10 mouse cellular contexts compared by ENCODE assay signal in genomic region chr9:14233702-14234373, GRCm38 (mm10). TPM values are rescaled to one million over a fixed set of nuclear protein-coding genes. Genes with fewer than 3 reads are reported as not detected.
DNase-seq lines count a peak whose midpoint lies in the region; ATAC-seq and TF ChIP-seq lines count a peak whose summit lies in the region.
"Had no signal": no experiment of that assay in that cellular context is flagged by ENCODE, and none has a peak within 500 bp of the region (broad histone marks: within the 10 kb centered on the region; RNA-seq: fewer than 3 reads in every experiment).

No protein-coding gene starts in this region.

- TF ChIP-seq CTCF in liver, postnatal 0 days (IDR thresholded peaks at IDR 0.05; ENCODE audit: low read depth), result no peak
- no peak for TF ChIP-seq CTCF in midbrain, postnatal 0 days (IDR thresholded peaks at IDR 0.05)

- no peak overlapping the region for H3K4me2 ChIP-seq in kidney, embryonic 15.5 days
- H3K4me2 ChIP-seq in liver, postnatal 0 days (ENCODE audit: low read depth, low read length), result peak overlapping the region; percentile 13; the same call in 1 of the 2 replicates
- no peak overlapping the region for H3K4me2 ChIP-seq in hindbrain, embryonic 16.5 days (ENCODE audit: low read length)
- no peak overlapping the region for H3K4me2 ChIP-seq in midbrain, postnatal 0 days (ENCODE audit: low read depth, low read length, poor library complexity, severe bottlenecking)
- H3K4me2 ChIP-seq: neural tube, embryonic 12.5 days had no signal

- H3K27me3 ChIP-seq in kidney, embryonic 15.5 days, result no peaks in the 10 kb centered on the region
- no peaks in the 10 kb centered on the region for H3K27me3 ChIP-seq in liver, postnatal 0 days (ENCODE audit: insufficient read depth, low read length)
- H3K27me3 ChIP-seq in hindbrain, embryonic 16.5 days (replicated peaks; ENCODE audit: control insufficient read depth, insufficient read depth, low read length), result no peaks in the 10 kb centered on the region
- H3K27me3 ChIP-seq in midbrain, postnatal 0 days (ENCODE audit: insufficient read depth, low read length), result no peaks in the 10 kb centered on the region
- H3K27me3 ChIP-seq: neural tube, embryonic 12.5 days had no signal

- H3K9me3 ChIP-seq in kidney, embryonic 15.5 days (replicated peaks), result no peaks in the 10 kb centered on the region
- no peaks in the 10 kb centered on the region for H3K9me3 ChIP-seq in liver, postnatal 0 days (ENCODE audit: low read length)
- no peaks in the 10 kb centered on the region for H3K9me3 ChIP-seq in hindbrain, embryonic 16.5 days (ENCODE audit: control insufficient read depth, low read length)
- no peaks in the 10 kb centered on the region for H3K9me3 ChIP-seq in midbrain, postnatal 0 days (ENCODE audit: low read length)
- H3K9me3 ChIP-seq: neural tube, embryonic 12.5 days had no signal

- 30% methylated on average over 7 of the region's 7 CpGs for WGBS in kidney, embryonic 15.5 days
- 42% methylated on average over 7 of the region's 7 CpGs for WGBS in liver, postnatal 0 days (ENCODE audit: insufficient replicate concordance)
- WGBS in hindbrain, embryonic 16.5 days, result 52% methylated on average over 7 of the region's 7 CpGs
- WGBS in midbrain, postnatal 0 days, result 55% methylated on average over 7 of the region's 7 CpGs

- H3K4me3 ChIP-seq in kidney, embryonic 15.5 days (replicated peaks), result no peak overlapping the region
- no peak overlapping the region for H3K4me3 ChIP-seq in liver, postnatal 0 days (ENCODE audit: low read depth, low read length)
- H3K4me3 ChIP-seq in hindbrain, embryonic 16.5 days (ENCODE audit: low read length), result no peak overlapping the region
- H3K4me3 ChIP-seq in midbrain, postnatal 0 days (ENCODE audit: low read depth, low read length), result no peak overlapping the region
- H3K4me3 ChIP-seq: heart, adult 2 months; neural tube, embryonic 12.5 days had no signal

- peak; percentile 12 for DNase-seq in urinary bladder, postnatal 14 days (ENCODE audit: low spot score)
- no peak for DNase-seq in urinary bladder, postnatal 25 days (ENCODE audit: low spot score)
- DNase-seq in liver, postnatal 0 days, result no peak
- no peak for DNase-seq in midbrain, postnatal 0 days (ENCODE audit: low spot score)
- no peak for DNase-seq in cerebellum, postnatal 4 days (ENCODE audit: low spot score in 2 of 2)
- DNase-seq in right cerebral cortex, postnatal 10 days (ENCODE audit: low spot score in 2 of 2), result no peak
- DNase-seq: heart, adult 2 months had no signal

- no peak for TF ChIP-seq EP300 in liver, postnatal 0 days (IDR thresholded peaks at IDR 0.05; ENCODE audit: low read depth)

- H3K36me3 ChIP-seq in kidney, embryonic 15.5 days, result no peaks in the 10 kb centered on the region
- H3K36me3 ChIP-seq in liver, postnatal 0 days (replicated peaks; ENCODE audit: insufficient read depth, low read length), result no peaks in the 10 kb centered on the region
- H3K36me3 ChIP-seq in hindbrain, embryonic 16.5 days (ENCODE audit: control insufficient read depth, insufficient read depth, low read length), result no peaks in the 10 kb centered on the region
- H3K36me3 ChIP-seq in midbrain, postnatal 0 days (ENCODE audit: insufficient read depth, low read length), result no peaks in the 10 kb centered on the region
- H3K36me3 ChIP-seq: neural tube, embryonic 12.5 days had no signal

- H3K4me1 ChIP-seq in kidney, embryonic 15.5 days, result peaks cover 19% of the 10 kb centered on the region
- H3K4me1 ChIP-seq in liver, postnatal 0 days (ENCODE audit: insufficient read depth), result peaks cover 12% of the 10 kb centered on the region
- no peaks in the 10 kb centered on the region for H3K4me1 ChIP-seq in hindbrain, embryonic 16.5 days (ENCODE audit: control insufficient read depth, insufficient read depth, low read depth, low read length)
- H3K4me1 ChIP-seq in midbrain, postnatal 0 days (ENCODE audit: insufficient read depth, low read length), result no peaks in the 10 kb centered on the region
- H3K4me1 ChIP-seq: neural tube, embryonic 12.5 days had no signal

- peak; percentile 94 for ATAC-seq in kidney, embryonic 15.5 days (replicated peaks; ENCODE audit: low FRiP score)
- peak; percentile 48 for ATAC-seq in liver, postnatal 0 days
- no peak for ATAC-seq in hindbrain, embryonic 16.5 days
- no peak for ATAC-seq in midbrain, postnatal 0 days (ENCODE audit: low FRiP score)

- H3K27ac ChIP-seq in kidney, embryonic 15.5 days, result peak overlapping the region; percentile 80
- H3K27ac ChIP-seq in liver, postnatal 0 days (ENCODE audit: low read depth), result no peak overlapping the region
- no peak overlapping the region for H3K27ac ChIP-seq in hindbrain, embryonic 16.5 days (ENCODE audit: low read depth, low read length)
- H3K27ac ChIP-seq in midbrain, postnatal 0 days (ENCODE audit: low read depth, low read length), result no peak overlapping the region
- H3K27ac ChIP-seq: heart, adult 2 months; neural tube, embryonic 12.5 days had no signal

- no peak overlapping the region for H3K9ac ChIP-seq in kidney, embryonic 15.5 days
- H3K9ac ChIP-seq in liver, postnatal 0 days (replicated peaks), result no peak overlapping the region
- no peak overlapping the region for H3K9ac ChIP-seq in hindbrain, embryonic 16.5 days (ENCODE audit: low read depth, low read length)
- H3K9ac ChIP-seq in midbrain, postnatal 0 days (replicated peaks; ENCODE audit: low read length, poor library complexity, severe bottlenecking), result no peak overlapping the region
- H3K9ac ChIP-seq: neural tube, embryonic 12.5 days had no signal

RNA-seq across cellular contexts. Expression of gene Sesn3, which starts 41.0 kb away (rescaled TPM):
- 20.9 and 21.7 TPM in 2 replicates for polyA plus RNA-seq in kidney, embryonic 15.5 days (2015; fragmentation: Nextera tagmentation; extraction: Ambion mirVana)
- polyA plus RNA-seq in liver, postnatal 0 days (2015; fragmentation: Nextera tagmentation; extraction: Ambion mirVana), result 3.4 and 3.7 TPM in 2 replicates
- 15.9 and 21.0 TPM in 2 replicates for polyA plus RNA-seq in hindbrain, embryonic 16.5 days (2015; fragmentation: Nextera tagmentation; extraction: Ambion mirVana)
- 59.2 and 73.0 TPM in 2 replicates for total RNA-seq in midbrain, postnatal 0 days (2014; rRNA removed)
- 18.2 and 22.9 TPM in 2 replicates for polyA plus RNA-seq in midbrain, postnatal 0 days (2015; fragmentation: Nextera tagmentation; extraction: Ambion mirVana)

Comparison
In these comparisons a context has a peak if more than half of its experiments do, and no peak if none do; other contexts are left out.
1. ATAC-seq: peak in kidney, embryonic 15.5 days (single experiment) and liver, postnatal 0 days (single experiment); none in hindbrain, embryonic 16.5 days (single experiment) and midbrain, postnatal 0 days (single experiment).